Mouse (Mus musculus) ovary, adult 10 weeks (tissue): ENCODE data around the gene Aars2. TPM values are rescaled to one million over a fixed set of nuclear protein-coding genes. Genes with fewer than 3 reads are reported as not detected.

Experiments used
- polyA plus RNA-seq: library from polyadenylated mRNA; stranded (reverse); fragments of 350-450 nt; fragmentation: Illumina TruSeq; extraction: RNeasy Lipid Tissue Mini Kit (QIAGEN cat#74804); gene quantifications from one replicate; pipeline ENCODE4 v1.2.3, GENCODE M21; 2014

The Aars2 gene
- not detected for polyA plus RNA-seq

DNA sequence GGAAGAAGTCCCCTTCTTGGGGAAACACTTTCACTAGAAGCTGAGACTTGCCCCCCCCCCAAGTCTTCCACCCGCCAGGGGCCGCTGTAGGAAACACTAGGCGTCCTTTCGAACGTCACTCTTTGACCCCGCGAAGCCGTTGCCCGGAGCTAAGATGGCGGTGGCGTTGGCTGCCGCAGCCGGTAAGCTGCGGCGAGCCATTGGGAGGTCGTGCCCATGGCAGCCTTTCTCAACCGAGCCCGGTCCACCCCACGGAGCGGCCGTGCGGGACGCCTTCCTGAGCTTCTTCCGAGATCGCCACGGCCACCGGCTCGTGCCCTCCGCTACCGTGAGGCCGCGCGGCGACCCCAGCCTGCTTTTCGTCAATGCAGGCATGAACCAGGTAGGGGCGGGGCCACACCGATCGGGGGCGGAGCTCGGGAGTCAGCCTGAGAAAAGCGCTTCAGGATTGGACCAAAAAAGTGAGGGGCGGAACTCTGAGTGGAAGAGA lies at the start of gene Aars2:
Gene Aars2 (plus strand): TSS at position 142 of the 490 bp plus-strand sequence.

DNA sequence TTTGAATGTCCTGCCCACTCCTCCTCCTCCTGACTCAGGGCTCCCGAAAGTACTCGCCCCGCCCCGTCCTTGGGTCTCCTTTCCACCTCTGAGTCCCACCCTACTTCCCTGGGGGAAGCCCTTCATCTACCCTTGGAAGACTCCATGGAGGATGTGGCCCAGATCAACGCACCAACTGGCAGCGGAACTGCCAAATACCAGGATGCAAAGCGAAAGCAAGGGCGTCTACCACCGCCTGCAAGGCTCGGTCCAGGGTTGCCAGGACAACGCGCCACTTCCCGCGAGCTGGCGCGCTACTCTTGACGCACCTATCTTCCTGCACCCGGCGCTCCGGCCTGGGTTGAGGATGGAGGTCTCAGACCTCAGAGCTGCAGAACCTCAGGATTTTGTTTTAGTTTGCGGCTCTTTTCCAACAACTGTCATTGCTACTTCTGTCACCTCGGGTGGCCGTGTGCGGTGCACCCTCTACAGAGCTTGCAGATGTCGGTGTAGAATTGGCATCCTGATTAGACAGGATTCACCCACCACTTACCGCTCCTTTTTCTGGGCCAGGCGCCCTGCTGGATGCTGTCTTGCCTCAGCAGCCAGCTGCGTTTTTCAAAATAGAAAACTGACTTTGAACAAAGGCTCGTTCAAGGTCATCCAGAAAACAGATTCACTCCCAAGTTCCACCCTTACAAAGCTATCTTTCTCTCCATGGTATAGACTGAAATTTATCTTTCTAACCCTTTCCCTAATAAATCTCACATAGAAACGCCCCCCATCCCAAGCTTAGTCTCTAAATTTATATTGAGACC lies 31.8 kb upstream of the Aars2 start, which contains the start of gene Spats1:
Gene Spats1 (minus strand): TSS at position 747 of the 797 bp plus-strand sequence.

DNA sequence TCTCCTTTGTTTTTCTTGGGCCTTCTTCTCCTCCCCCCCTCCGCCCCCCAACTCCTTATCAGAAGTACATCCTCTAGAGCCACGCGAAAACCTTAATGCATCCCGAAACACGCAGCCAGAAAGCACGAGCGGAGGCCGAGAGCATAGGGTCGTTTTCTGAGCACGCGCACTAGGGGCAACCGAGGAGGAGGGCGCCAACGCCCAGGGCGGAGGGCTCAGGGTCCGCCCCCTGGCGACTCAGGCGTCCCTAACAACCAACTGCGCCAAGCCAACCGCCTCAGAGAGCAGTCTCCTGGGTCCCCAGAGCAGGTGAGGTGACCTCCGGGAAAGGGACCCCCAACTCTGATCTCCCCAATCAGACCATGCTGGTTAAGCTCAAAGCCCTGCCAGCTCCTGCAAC lies 16.6 kb downstream of the Aars2 start, which contains the start of gene Tcte1:
Gene Tcte1 (plus strand): TSS at position 172 of the 400 bp plus-strand sequence.

DNA sequence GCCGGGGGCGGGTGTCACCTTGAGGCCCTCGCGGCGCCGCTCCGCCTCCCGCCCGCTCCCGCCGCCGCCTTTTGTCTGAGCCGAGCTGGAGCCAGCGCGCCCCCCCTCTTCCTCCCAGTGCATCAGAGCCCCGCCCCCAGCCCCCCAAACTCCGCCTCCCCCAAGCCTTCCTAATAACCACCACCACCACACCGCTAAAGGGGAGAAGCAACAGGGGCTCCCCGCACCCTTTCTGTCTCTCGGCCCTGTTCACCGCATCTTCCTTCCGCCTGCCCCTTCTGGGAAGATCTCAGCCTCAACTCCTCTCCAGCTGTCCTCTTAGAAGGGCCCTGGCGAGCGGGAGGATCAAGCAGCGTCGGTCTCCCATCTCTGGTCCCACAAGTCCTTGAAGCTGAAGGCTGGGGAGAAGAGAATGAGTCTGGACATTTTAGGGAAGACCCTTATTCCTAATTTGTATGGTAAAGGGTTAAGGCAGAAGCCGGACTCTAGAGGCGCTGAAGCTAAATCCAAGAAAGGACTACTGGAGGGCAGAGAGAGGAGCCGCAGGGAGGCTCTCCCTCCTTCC lies 43.1 kb downstream of the Aars2 start, which contains the start of gene Tmem151b:
Gene Tmem151b (minus strand): TSS at position 61 of the 565 bp plus-strand sequence.

DNA sequence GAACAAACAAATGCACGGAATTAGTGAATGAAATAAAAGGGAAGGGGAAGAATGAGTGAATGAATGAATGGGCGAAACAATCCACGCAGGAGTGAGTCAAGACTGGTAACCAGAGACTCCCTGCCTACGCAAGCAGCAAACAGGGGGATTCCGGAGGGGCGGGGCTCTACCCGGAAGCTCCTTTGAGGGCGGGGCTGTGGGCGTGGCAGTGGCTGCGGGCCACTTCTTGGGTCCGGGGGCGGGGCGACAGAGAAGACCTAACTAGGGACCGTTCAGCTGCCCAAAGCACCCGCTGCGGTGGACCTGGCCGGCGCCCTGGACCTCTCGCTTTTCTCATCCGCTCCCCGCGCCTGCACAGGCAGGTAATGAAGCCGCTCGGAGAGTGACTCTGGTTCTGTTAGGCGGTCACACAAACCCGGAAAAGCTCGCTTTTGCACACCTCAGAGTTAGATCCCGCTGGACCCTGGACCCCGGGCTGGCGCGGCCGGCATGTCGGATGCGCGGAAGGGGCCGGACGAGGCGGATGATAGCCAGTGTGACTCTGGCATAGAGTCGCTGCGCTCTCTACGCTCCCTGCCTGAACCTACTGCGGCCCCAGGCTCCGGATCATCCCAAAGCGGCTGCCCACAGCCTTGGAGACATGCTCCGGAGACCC lies 48.9 kb downstream of the Aars2 start, which contains the start of gene Nfkbie:
Gene Nfkbie (plus strand): TSS at position 252 of the 655 bp plus-strand sequence.

DNA sequence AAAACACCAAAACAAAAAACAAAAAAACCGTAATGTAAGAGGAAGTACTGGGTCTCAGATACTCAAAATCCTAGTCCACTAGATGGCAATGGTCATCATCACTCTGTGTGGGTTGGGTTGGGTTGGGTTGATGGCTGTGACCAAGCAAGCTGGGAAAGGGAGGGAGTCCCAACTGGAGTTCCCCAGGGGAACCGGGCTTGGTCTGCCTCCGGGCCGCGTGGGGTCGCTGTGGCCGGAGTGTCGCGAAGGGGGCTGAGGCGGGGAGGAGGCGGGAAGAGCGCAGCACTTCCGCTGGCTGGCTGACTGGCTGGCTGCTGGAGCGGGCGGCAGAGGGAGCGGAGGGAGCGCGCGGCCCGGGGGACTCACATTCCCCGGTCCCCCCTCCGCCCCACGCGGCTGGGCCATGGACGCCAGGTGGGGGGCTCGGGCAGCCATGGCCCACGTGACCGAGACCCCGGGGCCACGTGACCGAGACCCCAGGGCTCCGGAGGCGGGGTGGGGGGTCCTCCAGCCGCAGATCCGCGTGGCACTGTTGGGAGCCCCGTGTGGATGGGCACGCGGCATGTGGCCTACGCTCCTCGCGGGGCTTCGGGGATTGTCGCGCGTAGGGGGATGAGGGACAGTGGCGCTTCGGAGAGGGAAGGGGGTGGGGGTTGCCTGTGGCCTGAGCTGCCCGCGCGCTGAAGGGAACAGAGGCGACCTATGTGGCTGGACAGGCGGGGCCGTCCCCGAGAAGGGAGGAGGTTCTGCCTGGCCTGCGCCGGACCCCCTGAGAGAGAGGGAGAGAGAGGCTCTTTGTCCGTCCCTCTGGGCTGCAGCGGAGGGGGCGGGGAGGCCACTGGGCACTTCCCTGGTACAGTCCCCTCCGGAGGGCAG lies 57.3 kb downstream of the Aars2 start, which contains the start of gene Slc35b2:
Gene Slc35b2 (plus strand): TSS at position 220 of the 876 bp plus-strand sequence.

Other genes starting within 250 kb of the Aars2 start
- 85.7 TPM for gene Cdc5l, start 73.1 kb upstream of the Aars2 start, polyA plus RNA-seq
- gene Spats1, start 31.4 kb upstream of the Aars2 start, polyA plus RNA-seq, result 0.51 TPM
- gene Tcte1, start 16.6 kb downstream of the Aars2 start, polyA plus RNA-seq, result 1.5 TPM
- gene Tmem151b, start 42.8 kb downstream of the Aars2 start, polyA plus RNA-seq, result 0.46 TPM
- gene Nfkbie, start 48.9 kb downstream of the Aars2 start, polyA plus RNA-seq, result 1.00 TPM
- gene Slc35b2, start 57.0 kb downstream of the Aars2 start, polyA plus RNA-seq, result 3.2 TPM
- 3,146 TPM for gene Hsp90ab1, start 66.4 kb downstream of the Aars2 start, polyA plus RNA-seq
- 9.0 TPM for gene Slc29a1, start 92.8 kb downstream of the Aars2 start, polyA plus RNA-seq
- gene Mymx, start 95.3 kb downstream of the Aars2 start, polyA plus RNA-seq, result not detected
- gene Capn11, start 152.5 kb downstream of the Aars2 start, polyA plus RNA-seq, result 0.29 TPM
- gene Mrpl14, start 179.5 kb downstream of the Aars2 start, polyA plus RNA-seq, result 1.3 TPM
- 4.7 TPM for gene Tmem63b, start 180.1 kb downstream of the Aars2 start, polyA plus RNA-seq
- gene 1600014C23Rik, start 227.0 kb downstream of the Aars2 start, polyA plus RNA-seq, result not detected